Mouse (Mus musculus) CD4-positive, CD25-positive, alpha-beta regulatory T cell, adult 9 weeks (primary cell): ENCODE results near the gene Plekhm2. TPM values are rescaled to one million over a fixed set of nuclear protein-coding genes. Genes with fewer than 3 reads are reported as not detected.

Experiments
- polyA plus RNA-seq: library from polyadenylated mRNA; unstranded; fragments of 100-300 nt; shearing (Covaris generic); gene quantifications from one replicate; pipeline ENCODE4 v1.2.1, GENCODE M21; 2017

The Plekhm2 gene
- polyA plus RNA-seq = 5.8 TPM

DNA sequence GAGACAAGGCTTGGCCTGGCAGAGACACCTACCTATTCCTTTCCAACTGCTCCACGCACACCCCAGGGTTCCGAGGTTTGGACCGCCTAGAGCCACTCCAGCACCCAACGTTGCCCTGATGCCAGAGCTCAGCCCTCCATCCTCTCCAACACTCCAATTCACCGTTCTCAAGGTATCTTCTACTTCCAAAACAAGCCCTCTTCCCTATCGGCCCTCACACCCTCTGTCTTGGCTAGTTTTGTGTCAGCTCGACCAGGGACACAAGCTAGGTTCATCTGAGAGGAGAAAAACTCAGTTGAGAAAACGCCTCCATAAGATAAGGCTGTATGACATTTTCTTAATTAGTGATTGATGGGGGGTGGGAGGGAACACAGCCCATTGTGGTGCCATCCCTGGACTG is at the start of gene Plekhm2:
Gene Plekhm2 (minus strand): TSS at position 101 of the 400 bp plus-strand sequence.

DNA sequence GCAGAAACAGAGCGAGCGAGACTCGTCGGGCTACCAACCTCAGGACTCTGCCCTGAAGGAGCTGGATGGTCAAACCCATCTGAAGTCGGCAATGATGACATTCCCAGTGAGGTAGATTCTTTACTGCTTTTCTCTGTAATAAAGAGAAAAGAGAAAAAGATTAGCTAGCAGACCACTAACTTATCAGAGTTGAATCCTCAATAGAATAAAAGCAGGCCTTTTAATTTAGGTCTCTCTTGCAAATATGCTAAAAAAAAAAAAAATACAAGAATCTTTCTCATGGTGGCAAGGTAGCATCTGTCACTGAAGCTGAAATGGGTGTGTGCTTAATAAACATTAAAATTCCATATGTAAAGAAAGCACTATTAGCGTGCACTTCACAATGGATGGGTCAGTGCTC is 20.8 kb upstream of the Plekhm2 start, which contains the start of gene Rsc1a1:
Gene Rsc1a1 (minus strand): TSS at position 101 of the 400 bp plus-strand sequence.

DNA sequence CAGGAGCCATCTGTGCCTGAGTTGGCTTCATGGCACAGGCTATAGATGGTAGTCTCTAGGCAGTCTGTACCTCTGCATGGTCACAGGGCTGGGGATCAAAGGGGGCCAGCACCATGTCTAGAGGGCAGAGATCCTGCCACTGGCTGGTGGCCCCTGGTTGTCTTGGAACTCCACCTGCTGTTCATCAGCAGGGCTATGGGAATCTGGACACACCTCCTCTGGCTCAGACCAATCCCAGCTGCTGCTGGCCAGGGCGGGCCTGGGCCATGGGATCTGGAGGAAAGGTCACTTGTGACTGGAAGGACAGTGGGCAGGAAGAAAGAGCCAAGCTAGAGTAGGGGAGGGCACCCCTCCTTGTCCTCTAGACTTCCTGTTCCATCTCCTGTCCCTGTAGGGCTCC is 41.0 kb downstream of the Plekhm2 start, which contains the start of gene Slc25a34:
Gene Slc25a34 (minus strand): TSS at position 156 of the 400 bp plus-strand sequence.

DNA sequence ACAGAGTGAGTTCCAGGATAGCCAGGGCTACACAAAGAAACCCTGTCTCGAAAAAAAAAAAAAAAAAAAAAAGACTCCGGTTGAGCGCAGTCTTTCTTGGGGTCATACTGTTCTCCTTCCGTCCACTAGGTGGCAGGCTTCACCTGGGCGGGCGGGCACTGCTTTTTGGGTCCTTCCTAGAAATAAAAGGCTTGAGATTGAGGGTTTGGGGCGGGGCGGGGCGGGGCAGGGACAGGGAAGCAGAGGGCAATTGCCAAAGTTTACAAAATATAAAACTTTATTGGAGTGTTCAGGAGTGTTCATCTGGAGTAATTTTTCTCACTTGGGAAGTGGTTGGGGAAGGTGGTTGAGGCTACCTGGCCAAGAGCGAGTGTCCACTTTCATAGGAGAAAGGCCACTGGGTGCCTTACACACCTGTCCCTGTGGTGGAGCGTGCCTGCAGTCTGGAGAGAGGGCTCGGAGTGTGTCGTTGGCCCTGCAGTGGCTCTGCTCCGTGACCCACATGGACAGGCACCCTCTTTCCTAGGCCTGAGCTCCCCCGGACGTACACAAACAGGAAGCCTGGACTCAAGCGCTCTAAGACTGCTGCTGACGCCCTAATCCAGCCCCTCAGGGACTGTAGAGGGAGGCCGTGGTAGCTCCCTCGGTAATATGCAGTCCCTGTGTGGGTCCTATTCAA is 46.0 kb downstream of the Plekhm2 start, which contains the start of gene Tmem82:
Gene Tmem82 (minus strand): TSS at position 69 of the 679 bp plus-strand sequence.

DNA sequence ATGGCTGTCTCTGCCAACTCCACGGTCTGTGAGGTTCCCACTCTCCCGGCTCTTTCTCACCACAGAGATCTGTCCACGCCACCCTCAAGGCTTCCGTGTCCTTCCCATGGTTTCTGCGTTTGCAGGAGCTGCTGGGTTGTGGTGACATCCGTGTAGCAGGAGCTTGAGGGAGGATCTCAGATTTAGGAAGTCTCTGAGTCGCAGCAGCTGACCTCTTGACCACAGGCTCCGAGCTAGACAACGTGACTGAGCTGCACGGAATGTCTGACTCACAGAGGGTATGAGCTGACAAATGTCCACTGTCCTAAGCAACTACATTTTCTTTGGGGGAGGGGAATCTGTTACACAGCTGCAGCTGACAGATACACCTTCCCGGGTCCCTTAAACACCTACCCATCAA is 58.8 kb downstream of the Plekhm2 start, which contains the start of gene Fblim1:
Gene Fblim1 (minus strand): TSS at position 236 of the 400 bp plus-strand sequence.

Other genes with a start within 250 kb of the Plekhm2 start
- gene Clcnkb, start 248.9 kb downstream of the Plekhm2 start, polyA plus RNA-seq = not detected
- not detected for gene Hspb7, start 244.1 kb downstream of the Plekhm2 start, polyA plus RNA-seq
- not detected for gene Srarp, start 228.8 kb downstream of the Plekhm2 start, polyA plus RNA-seq
- gene Zbtb17, start 220.2 kb downstream of the Plekhm2 start, polyA plus RNA-seq = 42.6 TPM
- gene Spen, start 126.3 kb downstream of the Plekhm2 start, polyA plus RNA-seq = 7.7 TPM
- not detected for gene Fblim1, start 58.8 kb downstream of the Plekhm2 start, polyA plus RNA-seq
- 0.17 TPM for gene Tmem82, start 46.3 kb downstream of the Plekhm2 start, polyA plus RNA-seq
- gene Slc25a34, start 41.1 kb downstream of the Plekhm2 start, polyA plus RNA-seq = 0.10 TPM
- not detected for gene Rsc1a1, start 20.7 kb upstream of the Plekhm2 start, polyA plus RNA-seq
- gene Ddi2, start 58.5 kb upstream of the Plekhm2 start, polyA plus RNA-seq = 4.7 TPM
- not detected for gene Agmat, start 81.8 kb upstream of the Plekhm2 start, polyA plus RNA-seq
- 5.1 TPM for gene Dnajc16, start 126.0 kb upstream of the Plekhm2 start, polyA plus RNA-seq
- gene Casp9, start 128.7 kb upstream of the Plekhm2 start, polyA plus RNA-seq = 18.5 TPM
- not detected for gene Cela2a, start 161.3 kb upstream of the Plekhm2 start, polyA plus RNA-seq
- not detected for gene Ctrc, start 181.5 kb upstream of the Plekhm2 start, polyA plus RNA-seq
- gene Efhd2, start 210.0 kb upstream of the Plekhm2 start, polyA plus RNA-seq = 13.9 TPM